Mouse (Mus musculus) heart, embryonic 13.5 days (tissue): Measurements from ENCODE around the gene Ccdc181. TPM values are rescaled to one million over a fixed set of nuclear protein-coding genes. Genes with fewer than 3 reads are reported as not detected.
A peak's percentile ranks its signal among the peaks of the same experiment; 100 is the strongest.

ENCODE experiments used
- ATAC-seq: fragments of 200-750 bp; cut with Nextera tagmentation; 2 replicates; pipeline ENCODE4 v1.8.0; 2017; ENCODE audit warnings: moderate TSS enrichment; ENCODE audit not compliant: insufficient number of reproducible peaks, low FRiP score, low TSS enrichment; ENCODE audit errors: extremely low read depth
- H3K27ac ChIP-seq: fragments of 300-500 bp; sonication (generic); replicated peaks from 2 replicates; pipeline ENCODE4 v1.5.1; 2015; ENCODE audit warnings: moderate library complexity, mild to moderate bottlenecking, inconsistent platforms
- H3K27me3 ChIP-seq: fragments of 300-500 bp; sonication (generic); replicated peaks from 2 replicates; pipeline ENCODE4 v1.6.1; 2015; ENCODE audit warnings: mild to moderate bottlenecking, inconsistent platforms
- H3K36me3 ChIP-seq: fragments of 300-500 bp; sonication (generic); 2 replicates; pipeline ENCODE4 v1.6.1; 2015; ENCODE audit warnings: mild to moderate bottlenecking, inconsistent platforms
- H3K4me1 ChIP-seq: fragments of 300-500 bp; sonication (generic); 2 replicates; pipeline ENCODE4 v1.6.1; 2015; ENCODE audit warnings: inconsistent platforms
- H3K4me2 ChIP-seq: fragments of 300-500 bp; sonication (generic); 2 replicates; pipeline ENCODE4 v1.6.1; 2015; ENCODE audit warnings: inconsistent platforms, mild to moderate bottlenecking, moderate library complexity
- H3K4me3 ChIP-seq: fragments of 300-500 bp; sonication (generic); 2 replicates; pipeline ENCODE4 v1.5.1; 2015; ENCODE audit warnings: moderate library complexity, mild to moderate bottlenecking, inconsistent platforms
- H3K9ac ChIP-seq: fragments of 300-500 bp; sonication (generic); 2 replicates; pipeline ENCODE4 v1.6.1; 2015; ENCODE audit warnings: inconsistent platforms, mild to moderate bottlenecking, moderate library complexity
- H3K9me3 ChIP-seq: fragments of 300-500 bp; sonication (generic); 2 replicates; pipeline ENCODE4 v1.6.1; 2016; ENCODE audit warnings: inconsistent platforms
- WGBS: fragments of 180-500 bp; shearing (Covaris S2); methylation state at CpG from one replicate; pipeline ENCODE4 v1.1.7; 2015; ENCODE audit warnings: mixed read lengths; 5-methylcytosine and 5-hydroxymethylcytosine counted together
- polyA plus RNA-seq: library from polyadenylated mRNA; unstranded; fragments of >200 nt; fragmentation: Nextera tagmentation; extraction: Ambion mirVana; gene quantifications from 2 replicates; pipeline ENCODE4 v1.2.1, GENCODE M21; 2015

Gene Ccdc181
- polyA plus RNA-seq, 1 experiment from 2014 or later = 9.5 TPM

GRCm38 (mm10) chr1:164250391-164251150 is 24.8 kb upstream of the Ccdc181 start:
- H3K9me3 ChIP-seq = no peaks in the 10 kb centered on the region
- H3K4me2 ChIP-seq = peak overlapping the region; percentile 91
- H3K4me3 ChIP-seq = peak overlapping the region; percentile 86
- no peaks in the 10 kb centered on the region for H3K36me3 ChIP-seq
- H3K27me3 ChIP-seq = no peaks in the 10 kb centered on the region
- no peak overlapping the region for H3K27ac ChIP-seq
- H3K4me1 ChIP-seq = peaks cover 40% of the 10 kb centered on the region
- no peak for ATAC-seq
- WGBS = 56% methylated on average over 8 of the region's 8 CpGs
- peak overlapping the region; percentile 90 for H3K9ac ChIP-seq

- H3K4me3 ChIP-seq = no peak overlapping the region
- no peak for ATAC-seq
- H3K9ac ChIP-seq = no peak overlapping the region
- no peaks in the 10 kb centered on the region for H3K27me3 ChIP-seq
- peaks cover 40% of the 10 kb centered on the region for H3K4me1 ChIP-seq
- no peak overlapping the region for H3K27ac ChIP-seq
- H3K36me3 ChIP-seq = 0 out of 2 replicates have a peak, but pooled peaks cover under 1% of the 10 kb centered on the region
- no peaks in the 10 kb centered on the region for H3K9me3 ChIP-seq
- WGBS = 82% methylated on average over 1 of the region's 1 CpGs
- H3K4me2 ChIP-seq = no peak overlapping the region; the same call in 1 of the 2 replicates
These were observed 23.9 kb upstream of the Ccdc181 start for GRCm38 (mm10) chr1:164251438-164251837.

- Histone ChIP-seq H3K36me3 (peaks cover 11% of the 10 kb centered on the region), H3K4me1 (peaks cover 36% of the 10 kb centered on the region), H3K27ac (no peak overlapping the region), H3K4me3 (no peak overlapping the region), H3K9me3 (no peaks in the 10 kb centered on the region), H3K9ac (no peak overlapping the region), H3K4me2 (no peak overlapping the region), H3K27me3 (no peaks in the 10 kb centered on the region)
- WGBS = 79% methylated on average over 5 of the region's 5 CpGs
- ATAC-seq = no peak
These were observed 22.8 kb upstream of the Ccdc181 start for GRCm38 (mm10) chr1:164252551-164252950.

- Histone ChIP-seq H3K4me2 (no peak overlapping the region), H3K4me3 (no peak overlapping the region), H3K27me3 (no peaks in the 10 kb centered on the region), H3K27ac (no peak overlapping the region), H3K9ac (no peak overlapping the region), H3K4me1 (peaks cover 32% of the 10 kb centered on the region), H3K36me3 (peaks cover 18% of the 10 kb centered on the region), H3K9me3 (no peaks in the 10 kb centered on the region)
- no peak for ATAC-seq
- WGBS = 55% methylated on average over 3 of the region's 3 CpGs
These were observed 20.5 kb upstream of the Ccdc181 start for GRCm38 (mm10) chr1:164254836-164255235.

- H3K4me3 ChIP-seq = no peak overlapping the region
- no peak overlapping the region for H3K9ac ChIP-seq
- 83% methylated on average over 16 of the region's 16 CpGs for WGBS
- H3K9me3 ChIP-seq = no peaks in the 10 kb centered on the region
- ATAC-seq = no peak
- H3K27me3 ChIP-seq = no peaks in the 10 kb centered on the region
- H3K4me1 ChIP-seq = peaks cover 7% of the 10 kb centered on the region; the same call in 1 of the 2 replicates
- H3K27ac ChIP-seq = no peak overlapping the region
- H3K4me2 ChIP-seq = no peak overlapping the region
- H3K36me3 ChIP-seq = peaks cover 60% of the 10 kb centered on the region
These were observed 15.0 kb upstream of the Ccdc181 start for GRCm38 (mm10) chr1:164260171-164261028.

GRCm38 (mm10) chr1:164261553-164261952 is 13.8 kb upstream of the Ccdc181 start:
- 84% methylated on average over 7 of the region's 7 CpGs for whole genome bisulfite sequencing
- Histone ChIP-seq H3K27me3 (no peaks in the 10 kb centered on the region), H3K27ac (no peak overlapping the region), H3K9ac (no peak overlapping the region), H3K36me3 (peaks cover 62% of the 10 kb centered on the region), H3K4me3 (no peak overlapping the region), H3K9me3 (no peaks in the 10 kb centered on the region), H3K4me2 (no peak overlapping the region), H3K4me1 (peaks cover 7% of the 10 kb centered on the region; the same call in 1 of the 2 replicates)
- no peak for ATAC-seq

- Histone ChIP-seq H3K27ac (no peak overlapping the region), H3K4me2 (no peak overlapping the region), H3K4me1 (peaks cover 3% of the 10 kb centered on the region; the same call in 1 of the 2 replicates), H3K4me3 (no peak overlapping the region), H3K27me3 (no peaks in the 10 kb centered on the region; the same call in 1 of the 2 replicates), H3K36me3 (peaks cover 3% of the 10 kb centered on the region; the same call in 1 of the 2 replicates), H3K9me3 (no peaks in the 10 kb centered on the region), H3K9ac (no peak overlapping the region)
- no peak for ATAC-seq
- 83% methylated on average over 7 of the region's 7 CpGs for WGBS
These were observed 4.4 kb upstream of the Ccdc181 start for GRCm38 (mm10) chr1:164270941-164271340.

- H3K27ac ChIP-seq = no peak overlapping the region
- 67% methylated on average over 6 of the region's 6 CpGs for WGBS
- H3K4me2 ChIP-seq = no peak overlapping the region
- H3K9ac ChIP-seq = no peak overlapping the region
- H3K4me3 ChIP-seq = no peak overlapping the region
- ATAC-seq = no peak
- H3K9me3 ChIP-seq = no peaks in the 10 kb centered on the region
- no peaks in the 10 kb centered on the region; the same call in 1 of the 2 replicates for H3K27me3 ChIP-seq
- no peaks in the 10 kb centered on the region for H3K36me3 ChIP-seq
- H3K4me1 ChIP-seq = peaks cover 4% of the 10 kb centered on the region; the same call in 1 of the 2 replicates
These were observed 1.7 kb upstream of the Ccdc181 start for GRCm38 (mm10) chr1:164273659-164274058.

- Histone ChIP-seq H3K4me2 (no peak overlapping the region), H3K9ac (no peak overlapping the region), H3K4me1 (peaks cover 4% of the 10 kb centered on the region; the same call in 1 of the 2 replicates), H3K9me3 (no peaks in the 10 kb centered on the region), H3K4me3 (no peak overlapping the region), H3K36me3 (peaks cover 4% of the 10 kb centered on the region; the same call in 1 of the 2 replicates), H3K27me3 (no peaks in the 10 kb centered on the region; the same call in 1 of the 2 replicates), H3K27ac (no peak overlapping the region)
- no peak for ATAC-seq
- WGBS = 80% methylated on average over 3 of the region's 3 CpGs
These were observed 1.2 kb downstream of the Ccdc181 start for GRCm38 (mm10) chr1:164276552-164276951.

- H3K4me2 ChIP-seq = no peak overlapping the region
- peaks cover 4% of the 10 kb centered on the region; the same call in 1 of the 2 replicates for H3K36me3 ChIP-seq
- H3K9me3 ChIP-seq = no peaks in the 10 kb centered on the region
- peaks cover 4% of the 10 kb centered on the region; the same call in 1 of the 2 replicates for H3K4me1 ChIP-seq
- H3K27ac ChIP-seq = no peak overlapping the region
- 65% methylated on average over 4 of the region's 4 CpGs for WGBS
- no peak overlapping the region for H3K4me3 ChIP-seq
- H3K27me3 ChIP-seq = no peaks in the 10 kb centered on the region; the same call in 1 of the 2 replicates
- ATAC-seq = no peak
- no peak overlapping the region for H3K9ac ChIP-seq
These were observed 3.9 kb downstream of the Ccdc181 start for GRCm38 (mm10) chr1:164279332-164279731.

GRCm38 (mm10) chr1:164284007-164284406 is 8.6 kb downstream of the Ccdc181 start:
- 82% methylated on average over 3 of the region's 3 CpGs for WGBS
- H3K9me3 ChIP-seq = no peaks in the 10 kb centered on the region
- H3K4me3 ChIP-seq = no peak overlapping the region
- no peak overlapping the region for H3K27ac ChIP-seq
- no peak for ATAC-seq
- H3K9ac ChIP-seq = no peak overlapping the region
- H3K4me1 ChIP-seq = no peaks in the 10 kb centered on the region
- H3K4me2 ChIP-seq = no peak overlapping the region
- H3K27me3 ChIP-seq = no peaks in the 10 kb centered on the region
- peaks cover 4% of the 10 kb centered on the region; the same call in 1 of the 2 replicates for H3K36me3 ChIP-seq
